Mouse (Mus musculus): ENCODE measurements around the gene Grik3. TPM values are rescaled to one million over a fixed set of nuclear protein-coding genes. Genes with fewer than 3 reads are reported as not detected.

The Grik3 gene
- total and polyA plus RNA-seq, 3 experiments = under 0.01 TPM; not detected in 2

DNA sequence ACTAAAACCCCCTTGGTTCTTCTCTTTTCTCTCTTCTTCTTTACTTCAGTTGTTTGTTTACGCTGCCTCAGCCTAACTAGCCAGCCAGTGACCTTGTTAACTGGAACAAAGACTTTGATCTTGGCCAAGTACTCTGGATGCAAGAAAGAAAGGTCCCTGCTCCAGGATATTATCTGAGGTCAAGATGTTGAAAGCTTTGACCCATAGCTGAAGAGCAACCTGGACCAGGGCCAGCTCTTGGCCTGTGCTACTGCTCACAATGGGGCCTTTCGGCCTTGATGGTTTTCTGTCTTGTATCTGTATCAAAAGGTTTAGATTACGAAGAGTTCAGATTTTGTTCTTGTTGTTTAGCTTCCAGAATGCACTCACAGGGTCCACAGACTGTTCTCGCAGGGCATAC, 48.7 kb upstream of the Grik3 start:
- H3K4me3 ChIP-seq (ENCODE audit: control insufficient read depth in 1 of 2, insufficient read depth in 1 of 2, low read depth in 2 of 2, low read length in 2 of 2) = no peak overlapping the region
- H3K9ac ChIP-seq (ENCODE audit: control insufficient read depth, low read depth, low read length, poor library complexity, severe bottlenecking) = no peak overlapping the region

DNA sequence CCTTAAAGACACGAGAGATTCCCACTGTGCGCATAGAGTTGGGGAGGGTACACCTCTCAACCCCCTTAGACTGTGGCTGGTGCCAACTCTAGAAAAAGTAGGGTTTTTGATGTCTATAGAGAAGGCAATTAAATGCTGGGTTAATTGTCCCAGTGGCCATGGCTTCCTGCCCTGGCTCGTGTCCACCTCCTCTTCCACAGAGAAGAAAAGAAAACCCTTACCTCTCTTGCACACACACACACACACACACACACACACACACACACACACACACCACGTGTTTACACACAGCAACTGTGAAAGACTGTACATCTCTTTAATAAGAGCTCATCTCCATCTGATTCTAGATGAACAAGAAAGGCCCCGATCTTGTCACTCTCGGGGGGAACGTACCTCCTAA, 46.1 kb upstream of the Grik3 start:
- no peak for TF ChIP-seq ZNF384 (IDR thresholded peaks at IDR 0.05; ENCODE audit: low read depth, low read length)
- no peak for TF ChIP-seq USF1 (IDR thresholded peaks at IDR 0.05; ENCODE audit: low read depth, low read length)
- no peak for TF ChIP-seq MAFK (IDR thresholded peaks at IDR 0.05; ENCODE audit: borderline replicate concordance, low read depth, low read length)
- no peak for TF ChIP-seq CHD1 (IDR thresholded peaks at IDR 0.05; ENCODE audit: low read depth, low read length)
- H3K9me3 ChIP-seq (replicated peaks; ENCODE audit: insufficient read depth, low read length) = no peaks in the 10 kb centered on the region
- H3K9ac ChIP-seq (ENCODE audit: control insufficient read depth, low read depth, low read length, poor library complexity, severe bottlenecking) = no peak overlapping the region
- H3K79me2 ChIP-seq (ENCODE audit: control insufficient read depth, insufficient read depth, low read length, poor library complexity) = no peaks in the 10 kb centered on the region
- no peaks in the 10 kb centered on the region for H3K36me3 ChIP-seq (ENCODE audit: control insufficient read depth in 1 of 2, insufficient read depth in 2 of 2, low read length in 2 of 2)
- DNase-seq (ENCODE audit: low read depth, low spot score) = no peak
- H3K27me3 ChIP-seq (ENCODE audit: control insufficient read depth in 1 of 2, insufficient read depth in 2 of 2, low read length in 2 of 2) = no peaks in the 10 kb centered on the region
- H3K4me1 ChIP-seq (ENCODE audit: control insufficient read depth in 1 of 2, insufficient read depth in 2 of 2, low read length in 2 of 2) = no peaks in the 10 kb centered on the region
- no peak overlapping the region for H3K27ac ChIP-seq (ENCODE audit: control insufficient read depth, low read depth, low read length)
- H3K4me3 ChIP-seq (ENCODE audit: control insufficient read depth in 1 of 2, insufficient read depth in 1 of 2, low read depth in 2 of 2, low read length in 2 of 2) = no peak overlapping the region

More for the DNA sequence above, 48.7 kb upstream of the Grik3 start:
- no peaks in the 10 kb centered on the region for H3K4me1 ChIP-seq (ENCODE audit: control insufficient read depth in 1 of 2, insufficient read depth in 2 of 2, low read length in 2 of 2)
- no peaks in the 10 kb centered on the region for H3K27me3 ChIP-seq (ENCODE audit: control insufficient read depth in 1 of 2, insufficient read depth in 2 of 2, low read length in 2 of 2)
- H3K27ac ChIP-seq (ENCODE audit: control insufficient read depth, low read depth, low read length) = no peak overlapping the region
- H3K79me2 ChIP-seq (ENCODE audit: control insufficient read depth, insufficient read depth, low read length, poor library complexity) = no peaks in the 10 kb centered on the region
- TF ChIP-seq ZNF384 (IDR thresholded peaks at IDR 0.05; ENCODE audit: low read depth, low read length) (no peak), ZC3H11A (IDR thresholded peaks at IDR 0.05; ENCODE audit: low read depth, low read length) (no peak), CTCF (IDR thresholded peaks at IDR 0.05 in 2 of 3, conservative IDR thresholded peaks at IDR 0.05 in 1 of 3; ENCODE audit: control insufficient read depth in 1 of 3, insufficient read depth in 1 of 3, low read depth in 2 of 3, low read length in 3 of 3, poor library complexity in 1 of 3, severe bottlenecking in 1 of 3) (no peak), NRF1 (IDR thresholded peaks at IDR 0.05; ENCODE audit: insufficient read depth, low read depth, low read length, poor library complexity, severe bottlenecking) (no peak), USF1 (IDR thresholded peaks at IDR 0.05; ENCODE audit: low read depth, low read length) (no peak), MYB (IDR thresholded peaks at IDR 0.05; ENCODE audit: low read depth, low read length) (no peak)
- H3K36me3 ChIP-seq (ENCODE audit: control insufficient read depth in 1 of 2, insufficient read depth in 2 of 2, low read length in 2 of 2) = no peaks in the 10 kb centered on the region
- no peaks in the 10 kb centered on the region for H3K9me3 ChIP-seq (replicated peaks; ENCODE audit: insufficient read depth, low read length)
- no peak for DNase-seq (ENCODE audit: low read depth, low spot score)

DNA sequence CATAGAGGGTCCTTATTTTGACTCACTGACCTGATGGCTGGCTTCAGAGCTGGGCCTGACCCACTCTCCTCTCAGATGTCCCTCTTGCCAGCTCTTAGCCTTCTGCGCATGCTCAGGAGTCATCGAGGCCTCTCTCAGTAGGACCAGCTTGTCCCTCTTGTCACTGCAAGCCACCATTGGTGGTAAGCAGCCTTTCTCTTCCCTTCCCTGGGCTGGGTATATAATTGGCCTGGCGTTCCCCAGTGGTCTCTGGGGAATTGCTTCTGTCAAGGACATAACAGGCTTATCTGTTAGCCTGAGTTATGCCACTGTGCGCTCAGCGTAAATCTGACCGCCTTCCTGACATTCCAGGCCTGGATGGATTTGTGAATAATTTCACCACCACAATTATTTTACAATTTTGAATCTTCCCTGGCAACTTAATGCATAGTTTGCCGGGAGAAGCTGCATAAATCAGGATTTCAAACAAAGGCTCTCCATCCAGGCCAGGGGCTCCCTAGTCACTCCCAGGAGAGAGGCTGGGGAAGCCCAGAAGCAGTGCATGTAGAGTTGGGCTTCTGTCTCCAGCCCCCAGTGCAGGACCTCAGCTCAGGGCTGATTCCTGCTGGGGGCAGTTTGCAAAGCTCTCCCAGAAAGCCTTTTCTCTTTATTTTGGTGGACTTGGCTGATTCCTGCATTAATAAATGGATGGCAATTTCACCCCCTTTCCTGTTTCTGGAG, 39.7 kb upstream of the Grik3 start:
- Histone ChIP-seq H3K36me3 (ENCODE audit: control insufficient read depth in 1 of 2, insufficient read depth in 2 of 2, low read length in 2 of 2) (no peaks in the 10 kb centered on the region), H3K27ac (ENCODE audit: control insufficient read depth, low read depth, low read length) (no peak overlapping the region), H3K4me3 (ENCODE audit: control insufficient read depth in 1 of 2, insufficient read depth in 1 of 2, low read depth in 2 of 2, low read length in 2 of 2) (no peak overlapping the region), H3K9ac (ENCODE audit: control insufficient read depth, low read depth, low read length, poor library complexity, severe bottlenecking) (no peak overlapping the region), H3K27me3 (ENCODE audit: control insufficient read depth in 1 of 2, insufficient read depth in 2 of 2, low read length in 2 of 2) (no peaks in the 10 kb centered on the region), H3K4me1 (ENCODE audit: control insufficient read depth in 1 of 2, insufficient read depth in 2 of 2, low read length in 2 of 2) (no peaks in the 10 kb centered on the region), H3K79me2 (ENCODE audit: control insufficient read depth, insufficient read depth, low read length, poor library complexity) (no peaks in the 10 kb centered on the region), H3K9me3 (replicated peaks; ENCODE audit: insufficient read depth, low read length) (no peaks in the 10 kb centered on the region)
- no peak for TF ChIP-seq RAD21 (IDR thresholded peaks at IDR 0.05; ENCODE audit: low read depth, low read length)
- no peak for TF ChIP-seq TAL1 (IDR thresholded peaks at IDR 0.05; ENCODE audit: low read length)
- no peak for TF ChIP-seq JUND (IDR thresholded peaks at IDR 0.05; ENCODE audit: low read depth, low read length)
- no peak for TF ChIP-seq ETS1 (IDR thresholded peaks at IDR 0.05; ENCODE audit: low read depth, low read length)
- no peak for TF ChIP-seq MAFK (IDR thresholded peaks at IDR 0.05; ENCODE audit: borderline replicate concordance, low read depth, low read length)
- no peak for TF ChIP-seq MXI1 (IDR thresholded peaks at IDR 0.05; ENCODE audit: low read depth, low read length)
- TF ChIP-seq RCOR1 (IDR thresholded peaks at IDR 0.05; ENCODE audit: low read depth, low read length) = no peak
- no peak for TF ChIP-seq USF1 (IDR thresholded peaks at IDR 0.05; ENCODE audit: low read depth, low read length)
- no peak for TF ChIP-seq HCFC1 (IDR thresholded peaks at IDR 0.05; ENCODE audit: low read depth, low read length)
- no peak for TF ChIP-seq EP300 (IDR thresholded peaks at IDR 0.05; ENCODE audit: low read depth in 1 of 2, low read length in 2 of 2)
- TF ChIP-seq USF2 (IDR thresholded peaks at IDR 0.05; ENCODE audit: borderline replicate concordance in 1 of 2, insufficient read depth in 1 of 2, low read depth in 1 of 2, low read length in 2 of 2) = no peak
- no peak for TF ChIP-seq TBP (IDR thresholded peaks at IDR 0.05; ENCODE audit: low read depth, low read length)
- no peak for DNase-seq (ENCODE audit: low read depth, low spot score)

Data from MEL (cell line).